Mouse (Mus musculus) bone marrow, adult 2 months (tissue): ENCODE results near the gene Tead1.

ENCODE experiments used
- CTCF ChIP-seq: fragments of 200-500 bp; IDR thresholded peaks from 2 replicates; pipeline ENCODE4 v1.5.1; 2011; ENCODE audit warnings: low read length, control low read depth; ENCODE audit not compliant: control insufficient read depth, insufficient read depth
- POLR2A ChIP-seq: fragments of 200-500 bp; IDR thresholded peaks from 2 replicates; pipeline ENCODE4 v1.6.1; 2011; ENCODE audit warnings: low read depth, mild to moderate bottlenecking, control low read depth, low read length, borderline replicate concordance; ENCODE audit not compliant: control insufficient read depth

- TF ChIP-seq CTCF (no peak), POLR2A (no peak)
Observed at GRCm38 (mm10) chr7:112760293-112760692, 81.2 kb downstream of the Tead1 start.
